Mouse (Mus musculus) liver, embryonic 16.5 days (tissue): ENCODE measurements around the gene Slc47a2. TPM values are rescaled to one million over a fixed set of nuclear protein-coding genes. Genes with fewer than 3 reads are reported as not detected.

Experiments used
- ATAC-seq: fragments of 200-750 bp; cut with Nextera tagmentation; 2 replicates; pipeline ENCODE4 v1.8.0; 2017; ENCODE audit warnings: low read depth, mild to moderate bottlenecking, moderate number of reproducible peaks, moderate library complexity
- H3K27ac ChIP-seq: fragments of 300-500 bp; sonication (generic); 2 replicates; pipeline ENCODE4 v1.5.1; 2014; ENCODE audit warnings: mild to moderate bottlenecking, low read length
- H3K27me3 ChIP-seq: fragments of 300-500 bp; sonication (generic); 2 replicates; pipeline ENCODE4 v1.6.1; 2014; ENCODE audit warnings: low read depth, low read length, mixed read lengths; ENCODE audit not compliant: control insufficient read depth, insufficient read depth
- H3K36me3 ChIP-seq: fragments of 300-500 bp; sonication (generic); 2 replicates; pipeline ENCODE4 v1.6.1; 2014; ENCODE audit warnings: mild to moderate bottlenecking; ENCODE audit not compliant: control insufficient read depth, insufficient read depth
- H3K4me1 ChIP-seq: fragments of 300-500 bp; sonication (generic); 2 replicates; pipeline ENCODE4 v1.6.1; 2014; ENCODE audit warnings: low read depth, low read length, mixed read lengths; ENCODE audit not compliant: control insufficient read depth
- H3K4me2 ChIP-seq: fragments of 300-500 bp; sonication (generic); 2 replicates; pipeline ENCODE4 v1.6.1; 2014; ENCODE audit warnings: low read depth, low read length, mixed read lengths
- H3K4me3 ChIP-seq: fragments of 300-500 bp; sonication (generic); 2 replicates; pipeline ENCODE4 v1.5.1; 2014; ENCODE audit warnings: low read depth, mild to moderate bottlenecking, low read length
- H3K9ac ChIP-seq: fragments of 300-500 bp; sonication (generic); 2 replicates; pipeline ENCODE4 v1.6.1; 2014; ENCODE audit warnings: low read depth, low read length
- H3K9me3 ChIP-seq: fragments of 300-500 bp; sonication (generic); replicated peaks from 2 replicates; pipeline ENCODE4 v1.6.1; 2016; ENCODE audit warnings: low read length; ENCODE audit not compliant: control insufficient read depth
- WGBS: fragments of 180-500 bp; shearing (Covaris S2); extraction: QIAGEN DNeasy Blood & Tissue Kit; methylation state at CpG from one replicate; pipeline ENCODE4 v1.1.7; 2014; ENCODE audit not compliant: insufficient replicate concordance; 5-methylcytosine and 5-hydroxymethylcytosine counted together
- polyA plus RNA-seq: library from polyadenylated mRNA; unstranded; fragments of >200 nt; fragmentation: Nextera tagmentation; extraction: Ambion mirVana; gene quantifications from 2 replicates; pipeline ENCODE4 v1.2.1, GENCODE M21; 2015

Slc47a2 gene
- polyA plus RNA-seq, 1 experiment from 2014 or later: 0.06 TPM

DNA sequence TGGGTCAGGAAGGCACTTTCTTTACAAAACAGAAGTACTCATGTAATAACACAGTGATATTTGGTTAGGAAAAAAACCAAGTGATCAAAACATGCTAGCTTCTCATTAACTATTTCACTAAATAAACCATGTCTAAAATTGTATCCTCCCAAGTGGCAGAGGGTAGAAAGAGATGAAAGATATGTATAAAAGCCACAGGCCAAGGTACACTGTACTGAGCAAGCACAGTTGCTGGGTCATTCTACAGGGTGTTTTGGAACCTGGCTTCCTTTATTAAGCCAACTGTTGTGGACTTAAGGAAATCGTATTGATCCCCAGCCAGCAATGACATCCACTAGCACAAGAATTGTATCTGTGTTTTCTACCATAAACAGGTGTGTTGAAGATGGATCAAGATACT lies 78.8 kb downstream of the Slc47a2 start:
- Histone ChIP-seq H3K36me3 (peaks cover 17% of the 10 kb centered on the region; the same call in 1 of the 2 replicates), H3K27ac (peak overlapping the region; percentile 1; the same call in 1 of the 2 replicates), H3K27me3 (no peaks in the 10 kb centered on the region), H3K4me3 (no peak overlapping the region), H3K4me2 (no peak overlapping the region), H3K9ac (no peak overlapping the region), H3K9me3 (no peaks in the 10 kb centered on the region), H3K4me1 (peaks cover 12% of the 10 kb centered on the region)
- 67% methylated on average over 1 of the region's 1 CpGs for WGBS
- no peak for ATAC-seq

DNA sequence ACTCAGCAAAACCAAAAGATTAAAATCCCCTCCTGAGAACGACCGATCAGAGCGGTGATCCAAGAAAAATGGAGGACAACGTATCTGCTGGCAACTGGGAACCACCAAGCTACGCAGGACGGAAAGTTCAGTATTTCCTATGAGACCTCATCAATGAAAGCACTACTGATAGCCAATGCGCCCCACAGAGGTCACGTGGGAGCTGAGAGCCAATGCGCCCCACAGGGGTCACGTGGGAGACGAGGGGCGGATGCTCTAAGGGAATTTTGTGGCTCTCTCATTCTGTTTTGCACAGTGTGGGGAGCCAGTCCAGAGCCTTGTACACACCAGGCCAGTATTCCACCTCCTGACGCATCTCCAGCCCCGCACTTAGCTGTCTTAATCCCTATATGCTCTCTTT lies 80.1 kb downstream of the Slc47a2 start:
- H3K4me2 ChIP-seq: no peak overlapping the region
- H3K27me3 ChIP-seq: no peaks in the 10 kb centered on the region
- no peak for ATAC-seq
- H3K9me3 ChIP-seq: no peaks in the 10 kb centered on the region
- H3K4me3 ChIP-seq: no peak overlapping the region
- 86% methylated on average over 14 of the region's 14 CpGs for WGBS
- H3K36me3 ChIP-seq: peaks cover 17% of the 10 kb centered on the region; the same call in 1 of the 2 replicates
- no peak overlapping the region for H3K27ac ChIP-seq
- H3K9ac ChIP-seq: no peak overlapping the region
- peaks cover under 1% of the 10 kb centered on the region for H3K4me1 ChIP-seq

DNA sequence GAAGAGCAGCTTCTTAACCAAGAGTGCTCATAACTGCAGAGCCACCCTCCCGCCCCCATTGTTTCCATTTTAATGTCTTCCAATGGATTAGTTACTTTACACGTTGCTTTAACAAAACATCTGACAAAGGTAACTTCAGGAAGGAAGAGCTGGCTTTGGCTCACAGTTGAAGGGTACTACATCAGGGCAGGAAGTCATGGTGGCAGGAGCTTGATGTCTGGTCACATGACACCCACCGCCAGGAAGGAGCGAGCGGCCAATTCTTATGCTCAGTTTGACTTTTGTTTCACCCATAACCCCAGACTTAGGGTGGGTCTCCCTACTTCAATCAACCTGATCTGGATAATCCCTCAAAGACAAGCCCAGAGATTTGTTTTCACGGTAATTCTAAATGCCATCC lies 83.6 kb downstream of the Slc47a2 start:
- H3K27me3 ChIP-seq: no peaks in the 10 kb centered on the region
- WGBS: 78% methylated on average over 6 of the region's 6 CpGs
- H3K9ac ChIP-seq: no peak overlapping the region
- no peak overlapping the region for H3K27ac ChIP-seq
- H3K4me2 ChIP-seq: no peak overlapping the region
- peaks cover 21% of the 10 kb centered on the region for H3K36me3 ChIP-seq
- H3K9me3 ChIP-seq: no peaks in the 10 kb centered on the region
- H3K4me1 ChIP-seq: no peaks in the 10 kb centered on the region
- no peak for ATAC-seq
- no peak overlapping the region for H3K4me3 ChIP-seq

DNA sequence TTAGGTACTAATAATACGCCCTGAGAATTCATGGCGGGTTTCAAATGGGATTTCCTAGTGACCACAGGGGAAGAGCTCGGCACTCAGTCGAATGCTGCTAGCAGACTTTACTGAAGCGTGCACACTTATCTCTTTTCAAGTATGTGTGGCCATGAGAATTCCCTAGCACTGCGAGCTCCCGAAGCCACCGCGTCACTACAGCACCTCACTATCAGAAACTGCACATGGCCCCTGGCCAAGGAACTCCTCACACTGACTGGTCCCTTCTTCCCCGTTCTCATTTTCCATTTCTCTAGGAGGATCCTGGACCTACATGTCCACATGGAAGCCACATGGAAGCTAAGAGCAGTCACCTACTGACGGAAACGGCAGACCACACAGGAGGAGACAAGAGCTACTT lies 89.9 kb downstream of the Slc47a2 start:
- Histone ChIP-seq H3K4me2 (no peak overlapping the region), H3K27ac (no peak overlapping the region), H3K9me3 (no peaks in the 10 kb centered on the region), H3K27me3 (no peaks in the 10 kb centered on the region), H3K4me3 (no peak overlapping the region), H3K36me3 (peaks cover 18% of the 10 kb centered on the region), H3K9ac (no peak overlapping the region), H3K4me1 (no peaks in the 10 kb centered on the region)
- no peak for ATAC-seq
- WGBS: 76% methylated on average over 12 of the region's 12 CpGs

DNA sequence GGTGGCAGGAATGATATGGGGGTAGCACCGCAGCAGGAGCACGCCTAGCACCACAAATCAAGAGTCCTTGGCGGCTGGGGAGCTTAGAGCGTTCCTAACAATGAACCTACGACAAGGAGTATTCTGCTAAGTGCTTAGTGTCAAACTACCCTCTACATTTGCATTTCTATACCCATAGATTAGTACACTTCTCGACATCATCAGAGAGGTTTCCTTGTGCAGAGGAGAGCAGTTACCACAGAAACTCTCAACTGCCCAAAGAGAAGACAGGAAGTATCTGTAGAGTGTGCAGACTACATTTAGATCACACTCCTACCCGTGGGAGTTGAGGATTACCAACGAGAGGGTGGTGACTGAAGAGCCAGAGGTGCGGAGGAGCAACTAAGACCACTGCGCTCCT lies 90.9 kb downstream of the Slc47a2 start:
- no peak overlapping the region for H3K4me2 ChIP-seq
- ATAC-seq: no peak
- H3K27ac ChIP-seq: no peak overlapping the region
- no peak overlapping the region for H3K4me3 ChIP-seq
- H3K9me3 ChIP-seq: no peaks in the 10 kb centered on the region
- no peak overlapping the region for H3K9ac ChIP-seq
- H3K36me3 ChIP-seq: peaks cover 20% of the 10 kb centered on the region
- no peaks in the 10 kb centered on the region for H3K27me3 ChIP-seq
- no peaks in the 10 kb centered on the region for H3K4me1 ChIP-seq
- 73% methylated on average over 10 of the region's 10 CpGs for WGBS

Other genes starting within 250 kb of the Slc47a2 start
- gene Tnfrsf13b, start 216.1 kb downstream of the Slc47a2 start, polyA plus RNA-seq: 4.0 and 4.8 TPM in 2 replicates
- gene Usp22, start 167.8 kb downstream of the Slc47a2 start, polyA plus RNA-seq: 17.5 and 19.5 TPM in 2 replicates
- gene Aldh3a1, start 135.3 kb downstream of the Slc47a2 start, polyA plus RNA-seq: 0.05 and 0.16 TPM in 2 replicates
- gene Aldh3a2, start 75.4 kb downstream of the Slc47a2 start, polyA plus RNA-seq: 36.5 and 40.9 TPM in 2 replicates
- gene Slc47a1, start 35.5 kb upstream of the Slc47a2 start, polyA plus RNA-seq: 20.0 and 23.6 TPM in 2 replicates
- gene Rnf112, start 111.3 kb upstream of the Slc47a2 start, polyA plus RNA-seq: 0.07 TPM in 2 replicates
- gene Mfap4, start 142.6 kb upstream of the Slc47a2 start, polyA plus RNA-seq: 6.7 and 9.9 TPM in 2 replicates
- 6.5 and 7.2 TPM in 2 replicates for gene Mapk7, start 151.5 kb upstream of the Slc47a2 start, polyA plus RNA-seq
- 1.2 and 1.3 TPM in 2 replicates for gene B9d1, start 162.3 kb upstream of the Slc47a2 start, polyA plus RNA-seq
- 2.0 and 2.8 TPM in 2 replicates for gene Epn2, start 236.8 kb upstream of the Slc47a2 start, polyA plus RNA-seq